Mouse (Mus musculus) stomach, embryonic 16.5 days (tissue): ENCODE results near the gene Rprd1b. TPM values are rescaled to one million over a fixed set of nuclear protein-coding genes. Genes with fewer than 3 reads are reported as not detected.

ENCODE experiments used
- ATAC-seq: fragments of 200-750 bp; cut with Nextera tagmentation; 2 replicates; pipeline ENCODE4 v1.8.0; 2017; ENCODE audit warnings: moderate number of reproducible peaks, moderate TSS enrichment; ENCODE audit not compliant: insufficient read depth, low FRiP score
- H3K27ac ChIP-seq: fragments of 300-500 bp; sonication (generic); 2 replicates; pipeline ENCODE4 v1.5.1; 2014; ENCODE audit warnings: low read length
- H3K27me3 ChIP-seq: fragments of 300-500 bp; sonication (generic); 2 replicates; pipeline ENCODE4 v1.6.1; 2014; ENCODE audit warnings: low read length, control low read depth, mixed read lengths; ENCODE audit not compliant: control insufficient read depth, insufficient read depth
- H3K36me3 ChIP-seq: fragments of 300-500 bp; sonication (generic); 2 replicates; pipeline ENCODE4 v1.6.1; 2014; ENCODE audit warnings: low read length; ENCODE audit not compliant: control insufficient read depth, insufficient read depth
- H3K4me1 ChIP-seq: fragments of 300-500 bp; sonication (generic); 2 replicates; pipeline ENCODE4 v1.6.1; 2014; ENCODE audit warnings: low read length, control low read depth, mixed read lengths; ENCODE audit not compliant: control insufficient read depth, insufficient read depth
- H3K4me2 ChIP-seq: fragments of 300-500 bp; sonication (generic); 2 replicates; pipeline ENCODE4 v1.6.1; 2014; ENCODE audit warnings: low read depth, low read length, mixed read lengths
- H3K4me3 ChIP-seq: fragments of 300-500 bp; sonication (generic); replicated peaks from 2 replicates; pipeline ENCODE4 v1.5.1; 2014; ENCODE audit warnings: mild to moderate bottlenecking, low read length
- H3K9ac ChIP-seq: fragments of 300-500 bp; sonication (generic); 2 replicates; pipeline ENCODE4 v1.6.1; 2014; ENCODE audit warnings: low read length
- H3K9me3 ChIP-seq: fragments of 300-500 bp; sonication (generic); replicated peaks from 2 replicates; pipeline ENCODE4 v1.6.1; 2016; ENCODE audit warnings: low read length, control low read depth; ENCODE audit not compliant: control insufficient read depth
- whole genome bisulfite sequencing: fragments of 180-500 bp; shearing (Covaris S2); extraction: QIAGEN DNeasy Blood & Tissue Kit; methylation state at CpG from one replicate; pipeline ENCODE4 v1.1.7; 2014; 5-methylcytosine and 5-hydroxymethylcytosine counted together
- polyA plus RNA-seq: library from polyadenylated mRNA; unstranded; fragments of >200 nt; fragmentation: Nextera tagmentation; extraction: Ambion mirVana; gene quantifications from 2 replicates; pipeline ENCODE4 v1.2.1, GENCODE M21; 2015

Rprd1b gene
- polyA plus RNA-seq, 1 experiment from 2014 or later = 36.1 TPM

GRCm38 (mm10) chr2:158140664-158141063, 112.4 kb downstream of the Rprd1b start:
- Histone ChIP-seq H3K9ac (no peak overlapping the region), H3K4me2 (no peak overlapping the region), H3K4me3 (no peak overlapping the region), H3K27me3 (no peaks in the 10 kb centered on the region), H3K9me3 (no peaks in the 10 kb centered on the region), H3K27ac (peak overlapping the region; percentile 54; the same call in 1 of the 2 replicates), H3K36me3 (no peaks in the 10 kb centered on the region), H3K4me1 (peaks cover 44% of the 10 kb centered on the region)
- ATAC-seq = no peak
- 71% methylated on average over 5 of the region's 5 CpGs for WGBS

- peak overlapping the region; percentile 22; the same call in 1 of the 2 replicates for H3K9ac ChIP-seq
- H3K27me3 ChIP-seq = no peaks in the 10 kb centered on the region
- no peaks in the 10 kb centered on the region for H3K9me3 ChIP-seq
- H3K27ac ChIP-seq = peak overlapping the region; percentile 41; the same call in 1 of the 2 replicates
- WGBS = 72% methylated on average over 7 of the region's 7 CpGs
- H3K36me3 ChIP-seq = no peaks in the 10 kb centered on the region
- ATAC-seq = no peak
- no peak overlapping the region for H3K4me3 ChIP-seq
- H3K4me1 ChIP-seq = peaks cover 47% of the 10 kb centered on the region
- no peak overlapping the region for H3K4me2 ChIP-seq
Measured at GRCm38 (mm10) chr2:158141271-158141670, 113.0 kb downstream of the Rprd1b start.

GRCm38 (mm10) chr2:158141690-158142440, 113.6 kb downstream of the Rprd1b start:
- 62% methylated on average over 7 of the region's 7 CpGs for WGBS
- H3K4me3 ChIP-seq = no peak overlapping the region
- peaks cover 45% of the 10 kb centered on the region for H3K4me1 ChIP-seq
- H3K36me3 ChIP-seq = no peaks in the 10 kb centered on the region
- no peak overlapping the region for H3K9ac ChIP-seq
- no peak overlapping the region for H3K4me2 ChIP-seq
- H3K27me3 ChIP-seq = no peaks in the 10 kb centered on the region
- peak; percentile 31 for ATAC-seq
- peak overlapping the region; percentile 41 for H3K27ac ChIP-seq
- H3K9me3 ChIP-seq = no peaks in the 10 kb centered on the region

- Histone ChIP-seq H3K36me3 (no peaks in the 10 kb centered on the region), H3K9ac (peak overlapping the region; percentile 31; the same call in 1 of the 2 replicates), H3K4me3 (0 out of 2 replicates have a peak overlapping the region, but pooled peaks have one; percentile 59), H3K27me3 (no peaks in the 10 kb centered on the region), H3K4me2 (peak overlapping the region; percentile 57), H3K4me1 (peaks cover 45% of the 10 kb centered on the region), H3K27ac (no peak overlapping the region), H3K9me3 (no peaks in the 10 kb centered on the region)
- WGBS = 82% methylated on average over 18 of the region's 18 CpGs
- ATAC-seq = no peak
Measured at GRCm38 (mm10) chr2:158142981-158143380, 114.7 kb downstream of the Rprd1b start.

GRCm38 (mm10) chr2:158143816-158144215, 115.5 kb downstream of the Rprd1b start:
- Histone ChIP-seq H3K4me1 (peaks cover 45% of the 10 kb centered on the region), H3K27me3 (no peaks in the 10 kb centered on the region), H3K4me2 (peak overlapping the region; percentile 57), H3K9me3 (no peaks in the 10 kb centered on the region), H3K4me3 (peak overlapping the region; percentile 59), H3K9ac (peak overlapping the region; percentile 77; the same call in 1 of the 2 replicates), H3K27ac (peak overlapping the region; percentile 63), H3K36me3 (no peaks in the 10 kb centered on the region)
- WGBS = 63% methylated on average over 3 of the region's 3 CpGs
- ATAC-seq = no peak

GRCm38 (mm10) chr2:158144263-158144662, 116.0 kb downstream of the Rprd1b start:
- H3K9ac ChIP-seq = peak overlapping the region; percentile 77; the same call in 1 of the 2 replicates
- H3K4me1 ChIP-seq = peaks cover 47% of the 10 kb centered on the region
- H3K4me2 ChIP-seq = peak overlapping the region; percentile 57
- H3K27ac ChIP-seq = peak overlapping the region; percentile 63
- WGBS = 54% methylated on average over 8 of the region's 8 CpGs
- no peaks in the 10 kb centered on the region for H3K9me3 ChIP-seq
- ATAC-seq = no peak
- no peaks in the 10 kb centered on the region for H3K27me3 ChIP-seq
- H3K4me3 ChIP-seq = peak overlapping the region; percentile 59
- H3K36me3 ChIP-seq = no peaks in the 10 kb centered on the region

GRCm38 (mm10) chr2:158144750-158145527, 116.6 kb downstream of the Rprd1b start:
- H3K4me2 ChIP-seq = peak overlapping the region; percentile 57
- H3K36me3 ChIP-seq = no peaks in the 10 kb centered on the region
- peak overlapping the region; percentile 17 for H3K27ac ChIP-seq
- 73% methylated on average over 6 of the region's 6 CpGs for WGBS
- ATAC-seq = no peak
- H3K4me1 ChIP-seq = peaks cover 46% of the 10 kb centered on the region
- no peaks in the 10 kb centered on the region for H3K9me3 ChIP-seq
- peak overlapping the region; percentile 59 for H3K4me3 ChIP-seq
- H3K9ac ChIP-seq = peak overlapping the region; percentile 77
- no peaks in the 10 kb centered on the region for H3K27me3 ChIP-seq

GRCm38 (mm10) chr2:158145528-158146065, 117.3 kb downstream of the Rprd1b start:
- Histone ChIP-seq H3K4me2 (peak overlapping the region; percentile 57), H3K27me3 (no peaks in the 10 kb centered on the region), H3K9me3 (no peaks in the 10 kb centered on the region), H3K27ac (peak overlapping the region; percentile 17), H3K4me3 (peak overlapping the region; percentile 59), H3K4me1 (peaks cover 40% of the 10 kb centered on the region), H3K36me3 (no peaks in the 10 kb centered on the region), H3K9ac (peak overlapping the region; percentile 77)
- ATAC-seq = no peak
- 59% methylated on average over 5 of the region's 5 CpGs for WGBS
